Mouse (Mus musculus) gastrocnemius, adult 18-20 months (tissue): ENCODE measurements around the gene Ccl9. TPM values are rescaled to one million over a fixed set of nuclear protein-coding genes. Genes with fewer than 3 reads are reported as not detected.
A peak's percentile ranks its signal among the peaks of the same experiment; 100 is the strongest.

Source experiments
- DNase-seq: peaks from one replicate; pipeline ENCODE4 v3.0.0; 2021; ENCODE audit warnings: low spot score
- long read RNA-seq, 2 experiments: library from polyadenylated mRNA; stranded (forward); transcript quantifications; one replicate each; pipeline ENCODE4 v2.0.0; 2021
- total RNA-seq, 2 experiments: library from RNA; stranded (reverse); gene quantifications; 2 replicates each; pipeline ENCODE4 v1.2.3; 2021

Gene Ccl9
- total RNA-seq: 1 to 10 TPM; 2.4 to 3.0 TPM
- long read RNA-seq, experiment 1: 0 reads
- long read RNA-seq, experiment 2: 0 reads

GRCm38 (mm10) chr11:83578186-83578760 lies at the start of gene Ccl9:
TSS of gene Ccl9 (minus strand) at chr11:83578636.
- no peak for DNase-seq

DNA sequence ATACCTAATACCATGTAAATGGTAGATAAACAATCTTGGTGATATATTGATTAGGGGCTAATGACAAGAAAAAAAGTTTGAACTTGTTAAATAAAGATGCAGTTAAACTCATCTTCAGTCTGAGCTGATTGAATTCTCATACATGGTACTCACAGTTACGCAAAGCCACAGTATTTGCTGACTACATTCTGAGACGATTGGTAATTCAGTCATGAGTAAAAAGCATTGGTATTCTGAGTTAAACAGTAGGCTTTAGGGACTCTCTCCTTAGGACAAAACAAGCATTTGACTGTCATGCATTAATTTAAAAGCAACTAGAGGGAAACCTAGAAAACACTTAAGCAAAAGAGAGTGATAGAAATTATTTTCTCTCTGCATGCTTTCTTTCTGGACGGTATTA lies 45.1 kb upstream of the Ccl9 start:
- DNase-seq: no peak

DNA sequence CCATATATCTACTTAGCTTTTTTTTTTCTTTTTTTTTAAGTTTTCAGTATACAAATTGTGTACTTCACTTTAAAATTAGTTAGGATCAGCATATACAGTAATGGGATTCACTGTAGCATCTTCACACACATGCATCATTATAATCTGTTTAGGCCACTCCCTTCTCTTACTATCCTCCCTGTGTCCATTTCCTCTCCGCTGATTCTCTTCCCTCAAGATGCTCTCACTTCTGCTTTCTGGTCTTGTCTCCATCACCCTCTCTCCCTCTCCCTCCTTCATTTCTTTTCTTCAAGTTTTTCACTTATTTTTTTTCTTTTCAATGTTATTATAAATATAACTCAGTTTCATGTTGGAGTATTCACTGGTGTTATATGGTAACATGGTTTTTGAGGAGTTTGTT lies 40.6 kb upstream of the Ccl9 start:
- DNase-seq: no peak

DNA sequence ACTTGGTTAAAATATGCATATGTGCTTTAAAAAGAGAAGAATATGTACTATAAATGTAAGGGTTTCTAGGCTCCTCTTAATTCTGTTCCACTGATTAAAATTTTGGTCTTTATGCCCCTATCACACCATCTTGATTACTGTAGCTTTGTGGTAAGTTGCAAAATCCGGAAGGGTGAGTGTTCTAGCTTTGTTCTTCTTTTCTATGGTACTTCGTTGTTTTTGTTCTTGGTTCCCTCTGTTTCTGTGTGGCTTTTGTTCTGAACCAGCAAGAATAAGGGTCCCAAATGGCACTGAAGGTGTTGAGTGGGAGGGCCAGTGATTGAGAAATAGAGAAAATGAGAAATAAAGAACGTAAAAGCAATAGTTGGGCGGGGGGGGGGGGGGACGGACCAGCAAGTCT lies 39.8 kb upstream of the Ccl9 start:
- DNase-seq: no peak

DNA sequence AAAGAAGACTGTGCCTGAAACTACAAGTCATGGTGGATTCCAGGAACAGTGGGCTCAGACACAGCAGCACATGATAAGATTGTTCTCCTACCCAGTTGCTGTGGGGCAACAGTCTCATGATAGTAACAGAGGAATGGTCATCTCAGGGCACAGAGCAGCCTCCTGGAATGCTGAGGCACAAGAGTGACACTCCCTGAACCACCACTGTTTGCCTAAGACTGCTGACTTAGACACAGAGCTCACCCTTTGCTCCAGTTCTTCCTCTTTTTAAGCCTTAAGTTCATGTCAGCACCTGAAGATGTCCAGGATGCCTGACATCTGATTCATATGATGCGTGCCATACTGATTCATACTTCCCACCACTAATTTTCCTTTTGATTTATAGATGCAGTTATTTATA lies 38.1 kb upstream of the Ccl9 start:
- no peak for DNase-seq

GRCm38 (mm10) chr11:83610900-83611299 lies 32.5 kb upstream of the Ccl9 start:
- no peak for DNase-seq

DNA sequence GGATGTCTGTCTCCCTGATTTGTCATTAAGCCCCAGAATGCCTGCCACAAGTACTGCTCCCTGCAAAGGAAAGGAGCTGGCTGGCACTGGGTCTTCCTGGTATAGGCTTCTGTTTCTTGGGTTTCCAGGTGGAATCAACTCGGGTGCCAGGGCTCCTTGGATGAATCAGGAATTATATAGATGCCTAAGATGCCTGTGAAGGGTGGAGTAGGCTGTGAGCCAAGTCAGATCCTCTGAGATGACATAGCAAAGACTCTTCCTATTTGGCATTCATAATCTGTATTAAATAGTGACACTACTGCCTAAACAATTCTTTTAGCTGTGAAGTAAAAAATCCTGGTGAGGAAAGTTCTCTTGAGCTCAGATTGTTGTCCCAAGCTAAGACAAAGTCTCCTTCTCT lies 28.0 kb upstream of the Ccl9 start:
- DNase-seq: no peak

DNA sequence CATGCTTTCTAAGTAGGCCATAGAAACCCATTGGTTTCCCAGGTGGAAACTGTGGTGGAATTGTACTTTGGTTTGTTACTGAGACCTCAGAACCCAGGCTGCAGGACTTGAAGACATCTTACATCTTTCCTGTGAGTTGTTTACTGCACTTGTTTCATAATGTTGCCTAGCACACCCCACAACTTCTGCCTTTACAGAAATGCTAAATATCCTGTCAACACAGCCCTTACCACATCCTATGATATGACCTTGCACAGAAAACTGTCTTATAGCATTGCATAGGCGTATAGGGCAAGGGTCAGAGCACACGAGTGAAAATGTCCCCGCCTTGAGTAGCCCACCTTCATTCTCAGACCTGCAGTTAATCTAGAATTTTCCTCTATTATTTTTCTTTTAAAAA lies 27.1 kb upstream of the Ccl9 start:
- no peak for DNase-seq

DNA sequence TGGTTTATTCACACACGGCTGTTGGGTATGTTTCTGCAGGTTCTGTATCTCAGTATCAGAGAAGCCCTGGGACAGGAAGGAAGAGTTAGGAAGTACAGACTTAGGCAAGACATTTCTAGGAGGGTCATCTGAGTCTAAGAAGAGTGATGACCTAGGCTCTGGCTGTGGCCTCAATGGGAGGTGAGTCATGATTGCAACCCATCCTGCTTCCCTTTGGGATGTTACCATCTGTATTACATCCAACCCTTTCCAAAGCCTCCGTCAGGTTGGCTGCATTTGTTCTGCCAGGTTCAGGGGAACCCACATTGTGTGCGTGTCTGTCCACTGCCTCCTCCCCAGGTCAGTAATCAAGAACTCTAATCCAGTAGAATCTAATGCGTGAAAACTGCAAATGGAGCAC lies 26.3 kb upstream of the Ccl9 start:
- DNase-seq: no peak

DNA sequence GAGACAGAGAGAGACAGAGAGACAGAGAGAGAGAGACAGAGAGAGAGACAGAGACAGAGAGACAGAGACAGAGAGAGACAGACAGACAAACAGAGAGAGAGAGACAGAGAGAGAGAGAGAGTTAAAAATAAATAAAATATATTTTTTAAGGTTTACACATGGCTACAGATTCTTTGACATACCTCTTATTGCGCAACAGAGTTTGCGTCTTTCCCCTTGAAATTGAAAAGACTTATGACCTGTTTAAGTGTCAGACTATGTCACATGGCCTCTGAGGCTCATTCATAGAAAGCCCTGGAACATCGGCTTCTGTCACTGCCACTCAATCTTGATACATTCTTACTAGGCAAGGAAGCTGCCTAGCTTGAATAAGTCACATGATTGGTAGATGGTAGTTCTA lies 25.0 kb upstream of the Ccl9 start:
- DNase-seq: no peak

DNA sequence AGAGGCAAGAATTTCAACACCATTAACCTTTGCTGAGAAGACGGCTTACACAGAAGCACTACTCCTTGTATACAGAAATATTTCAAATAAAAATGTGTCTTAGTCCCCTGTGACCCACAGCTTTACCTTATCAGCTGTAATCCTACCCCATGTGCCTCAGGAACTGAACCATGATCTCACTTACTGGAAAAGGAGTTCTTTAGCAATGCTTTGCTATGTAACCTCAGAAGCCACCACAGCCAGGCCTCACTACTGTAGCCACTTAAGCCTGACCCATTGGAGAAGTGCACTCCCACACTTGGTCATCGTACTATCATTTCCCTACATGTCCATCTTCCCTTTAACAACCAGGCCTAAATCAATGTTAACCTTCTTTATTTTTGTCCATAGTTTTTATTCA lies 22.1 kb upstream of the Ccl9 start:
- no peak for DNase-seq

DNA sequence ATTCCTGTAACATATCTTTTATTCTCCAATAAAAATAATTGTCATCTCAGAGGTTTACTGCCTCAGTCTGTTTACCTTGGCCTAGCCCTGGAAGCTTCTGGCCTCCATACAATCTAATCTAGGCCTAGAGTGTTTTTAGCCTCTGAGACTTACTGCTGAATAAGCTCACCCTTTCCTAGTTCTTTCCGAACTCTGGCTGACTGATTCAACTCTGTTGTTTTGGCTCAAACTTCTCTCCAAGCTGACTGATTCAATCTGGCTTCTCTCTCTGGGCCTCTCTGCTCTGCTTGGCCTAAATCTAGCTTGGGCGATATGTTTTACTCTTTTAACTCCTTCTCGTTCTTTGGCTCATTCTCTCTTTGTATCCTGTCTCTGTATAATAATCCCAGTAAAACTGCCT lies 20.6 kb upstream of the Ccl9 start:
- no peak for DNase-seq

DNA sequence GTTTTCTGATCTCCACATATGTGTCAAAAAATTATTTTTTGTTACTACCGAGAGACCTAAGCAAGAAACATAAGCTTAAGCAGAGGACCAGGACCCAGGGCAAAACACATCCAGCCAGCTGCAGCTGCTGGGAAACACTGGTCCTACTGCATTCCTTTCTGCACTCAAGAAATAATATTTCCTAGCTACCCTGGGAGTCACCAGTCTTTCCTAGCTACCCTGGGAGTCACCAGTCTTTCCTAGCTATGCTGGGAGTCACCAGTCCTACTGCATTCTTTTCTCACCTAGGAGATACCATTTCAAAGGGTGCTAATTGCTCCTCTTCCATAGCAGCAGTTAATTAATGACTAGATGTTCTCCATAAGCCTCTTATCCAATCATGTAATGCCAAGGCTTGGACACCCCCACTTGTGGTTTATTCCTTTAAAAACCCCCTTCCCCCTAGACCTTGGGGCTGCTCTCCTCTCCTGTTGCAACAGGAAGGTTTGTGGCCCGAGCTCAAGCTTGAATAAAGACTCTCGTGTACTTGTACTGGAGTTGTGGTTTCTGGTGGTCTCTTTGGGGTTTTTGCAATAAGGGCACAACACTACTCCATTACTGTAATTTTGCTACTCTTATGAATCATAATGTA lies 19.9 kb upstream of the Ccl9 start:
- no peak for DNase-seq

- DNase-seq: no peak
These were observed 19.4 kb upstream of the Ccl9 start for GRCm38 (mm10) chr11:83597796-83598195.

DNA sequence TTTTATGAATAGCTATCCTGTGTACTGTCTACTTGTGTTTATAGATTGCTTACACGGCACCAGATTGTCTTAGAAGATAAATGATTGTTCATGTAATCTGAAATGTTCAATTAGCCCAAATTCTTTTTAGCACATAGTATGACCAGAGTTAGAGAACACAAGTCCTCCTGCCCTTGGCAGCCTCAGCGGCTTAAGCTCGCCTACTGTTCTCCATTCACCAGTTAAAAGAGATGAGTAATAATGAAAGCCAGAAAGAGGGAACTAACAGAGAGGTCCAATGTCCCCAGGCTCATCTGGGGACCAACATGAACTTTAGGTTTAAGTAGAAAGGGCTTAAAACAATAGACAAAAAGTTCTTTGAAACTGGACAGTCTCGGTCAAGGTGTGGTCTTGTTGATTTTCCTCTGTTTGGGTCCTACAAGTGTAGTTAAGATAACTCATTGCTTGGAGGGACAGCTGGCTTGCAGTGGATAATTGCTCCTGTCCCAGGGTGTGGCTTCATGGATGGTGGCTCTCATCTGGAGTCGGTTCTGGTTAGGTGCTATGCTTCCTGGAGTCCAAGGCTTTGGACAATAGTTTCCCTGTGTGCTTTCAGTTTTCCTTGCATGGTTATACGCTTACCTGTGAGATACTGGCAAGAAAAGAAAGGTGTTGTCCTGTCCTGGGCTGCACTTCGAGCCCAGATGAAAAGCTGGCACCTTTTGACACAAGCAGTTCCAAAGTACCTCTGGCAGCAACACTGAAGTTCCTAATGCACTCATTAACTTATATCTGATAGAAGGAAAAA lies 17.4 kb upstream of the Ccl9 start:
- DNase-seq: no peak

DNA sequence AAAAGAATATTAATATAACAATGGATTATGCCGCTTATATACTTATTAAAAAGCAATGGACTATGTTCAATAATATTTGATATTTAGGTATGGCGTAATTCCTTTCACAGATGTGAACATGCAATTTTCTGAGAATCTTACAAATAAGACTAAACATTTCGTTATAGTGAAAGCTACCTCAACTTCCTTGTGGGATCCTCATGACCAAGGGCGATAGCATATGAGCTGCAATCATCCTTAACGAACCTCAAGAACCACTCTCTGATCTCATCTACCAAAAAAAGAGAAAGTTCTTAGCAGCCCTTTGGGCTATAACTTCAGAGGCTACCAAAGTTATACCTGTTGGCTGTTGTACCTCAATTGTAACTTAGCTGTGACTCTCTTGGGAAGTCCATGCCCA lies 15.0 kb upstream of the Ccl9 start:
- no peak for DNase-seq

DNA sequence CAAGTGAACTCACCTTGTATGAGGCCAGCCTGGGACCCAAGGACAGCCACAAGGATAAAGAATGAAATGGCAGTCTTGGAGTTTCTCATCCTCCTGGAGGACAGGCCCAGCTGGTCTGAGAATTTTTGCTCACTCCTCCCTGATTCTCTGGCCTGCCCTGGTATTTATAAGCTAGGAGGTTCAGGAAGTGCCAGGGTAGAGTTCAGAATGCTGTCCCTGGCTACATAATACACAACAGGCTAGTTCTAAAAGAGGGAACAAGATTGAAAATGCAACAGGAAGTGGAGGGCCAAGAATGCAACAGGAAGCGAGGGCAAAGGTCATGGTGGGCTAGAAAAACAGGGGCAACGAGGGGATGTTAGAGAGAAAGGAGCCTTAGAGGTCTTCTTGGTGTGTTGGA lies 14.4 kb upstream of the Ccl9 start, which contains the start of gene Ccl6:
TSS of gene Ccl6 (minus strand) at position 235 of the 400 bp plus-strand sequence.
- DNase-seq: peak; percentile 14

- no peak for DNase-seq
These were observed 5.8 kb upstream of the Ccl9 start for GRCm38 (mm10) chr11:83584232-83584631.

- no peak for DNase-seq
These were observed 5.0 kb upstream of the Ccl9 start for GRCm38 (mm10) chr11:83583450-83583754.

DNA sequence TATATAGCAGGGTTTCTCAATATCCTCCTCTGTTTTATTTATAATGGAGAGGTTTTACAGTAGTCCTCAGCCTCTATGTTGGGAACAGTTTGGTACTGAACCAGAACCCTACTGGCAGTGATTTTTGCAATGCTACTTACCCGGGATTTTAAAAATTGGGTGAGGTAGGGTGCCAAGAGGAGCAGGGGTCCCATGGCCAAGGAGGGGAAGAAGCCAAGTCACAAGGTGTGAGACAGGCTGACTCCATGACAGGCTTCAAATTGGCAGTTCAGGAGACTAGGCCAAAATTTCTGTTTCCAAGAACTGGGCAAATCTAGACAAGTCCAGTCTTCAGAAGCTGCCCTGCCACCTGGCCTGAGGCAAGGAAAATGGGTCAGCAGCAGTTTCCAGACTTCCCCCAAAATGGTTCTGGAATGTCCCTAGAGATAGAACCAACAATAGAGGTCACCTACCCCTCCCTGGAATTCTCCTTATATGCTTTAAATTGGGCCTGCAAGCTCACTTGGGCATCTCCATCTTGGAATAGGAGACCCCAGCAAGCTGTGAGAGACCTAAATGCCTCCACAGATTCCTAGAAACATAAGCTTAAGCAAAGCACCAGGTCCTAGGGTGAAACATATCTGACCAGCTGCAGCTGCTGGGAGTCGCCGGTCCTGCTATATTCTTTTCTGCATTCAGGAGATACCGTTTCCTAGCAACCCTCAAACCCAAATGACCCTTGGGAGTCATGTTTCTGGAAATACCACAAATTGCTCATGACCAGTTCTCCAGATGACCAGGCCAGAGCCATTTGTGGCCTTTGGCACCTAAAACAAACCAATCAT lies 4.4 kb upstream of the Ccl9 start:
- peak; percentile 16 for DNase-seq

- DNase-seq: no peak
These were observed 3.5 kb upstream of the Ccl9 start for GRCm38 (mm10) chr11:83581626-83582610.
